Mouse (Mus musculus): ENCODE measurements around the gene Tbx5. TPM values are rescaled to one million over a fixed set of nuclear protein-coding genes. Genes with fewer than 3 reads are reported as not detected.

The Tbx5 gene
- polyA plus RNA-seq, 1 experiment from 2014 or later = not detected

GRCm38 (mm10) chr5:119922229-119922628 is 89.8 kb downstream of the Tbx5 start:
- Histone ChIP-seq H3K27me3 (no peaks in the 10 kb centered on the region), H3K36me3 (no peaks in the 10 kb centered on the region), H3K9me3 (no peaks in the 10 kb centered on the region), H3K4me2 (replicated peaks) (no peak overlapping the region), H3K9ac (replicated peaks) (no peak overlapping the region), H3K4me3 (replicated peaks) (no peak overlapping the region), H3K4me1 (replicated peaks) (0 out of 2 replicates have a peak, but pooled peaks cover 4% of the 10 kb centered on the region), H3K27ac (no peak overlapping the region)
- 59% methylated on average over 11 of the region's 11 CpGs for WGBS
- ATAC-seq = no peak

Other genes starting within 250 kb of the Tbx5 start
- 1.6 and 2.3 TPM in 2 replicates for gene Tbx3, start 162.0 kb upstream of the Tbx5 start, polyA plus RNA-seq (2015; fragmentation: Nextera tagmentation; extraction: Ambion mirVana)

Measured in midbrain, embryonic 13.5 days (tissue).